Mouse (Mus musculus) spleen, adult 2 months (tissue): ENCODE results near the gene H2-M10.6.

Source experiments
- CTCF ChIP-seq: fragments of 200-500 bp; IDR thresholded peaks from 2 replicates; pipeline ENCODE4 v1.5.1; 2011; ENCODE audit warnings: mild to moderate bottlenecking, inconsistent platforms; ENCODE audit not compliant: insufficient read depth, insufficient read length, insufficient replicate concordance; ENCODE audit errors: extremely low read depth
- POLR2A ChIP-seq: fragments of 200-500 bp; IDR thresholded peaks from 2 replicates; pipeline ENCODE4 v1.6.1; 2011; ENCODE audit warnings: low read depth, low read length, inconsistent platforms

- TF ChIP-seq POLR2A (no peak), CTCF (no peak)
These were observed 36.9 kb downstream of the H2-M10.6 start for GRCm38 (mm10) chr17:36848911-36849310.
